ENCODE assay signal across 8 mouse cellular contexts in the genomic region with DNA sequence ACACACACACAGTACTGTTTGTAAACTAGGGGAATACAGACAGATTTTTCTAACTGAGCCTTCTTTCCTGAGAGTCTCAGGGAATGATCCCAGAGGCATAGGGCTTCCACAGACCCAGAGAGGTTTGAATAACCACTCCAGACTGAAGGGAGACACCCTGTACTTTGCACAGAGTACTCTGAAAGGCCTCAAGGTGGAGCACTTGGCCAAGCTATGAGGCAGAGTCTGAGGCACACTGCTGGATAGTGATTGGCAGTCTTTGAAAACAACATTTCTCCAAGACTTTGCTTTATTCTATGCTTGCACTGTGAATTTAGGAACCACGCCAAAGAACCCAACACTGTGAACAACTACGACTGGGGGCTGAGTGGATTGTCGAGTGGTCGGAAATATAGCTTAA.
A peak's percentile ranks its signal among the peaks of the same experiment; 100 is the strongest.
DNase-seq lines count a peak whose midpoint lies in the region; ATAC-seq lines count a peak whose summit lies in the region.

No protein-coding gene starts in this region.

- no peak overlapping the region for H3K9ac ChIP-seq in hindbrain, embryonic 13.5 days
- H3K9ac ChIP-seq in stomach, embryonic 14.5 days (replicated peaks; ENCODE audit: low read depth, low read length), result no peak overlapping the region

- H3K9me3 ChIP-seq in hindbrain, embryonic 13.5 days, result no peaks in the 10 kb centered on the region
- H3K9me3 ChIP-seq in stomach, embryonic 14.5 days (ENCODE audit: control insufficient read depth, low read depth, low read length), result no peaks in the 10 kb centered on the region

- WGBS in hindbrain, embryonic 13.5 days, result 52% methylated on average over 4 of the region's 4 CpGs
- 21% methylated on average over 4 of the region's 4 CpGs for WGBS in stomach, embryonic 14.5 days

- H3K4me3 ChIP-seq in hindbrain, embryonic 13.5 days, result no peak overlapping the region
- H3K4me3 ChIP-seq in stomach, embryonic 14.5 days (ENCODE audit: low read depth, low read length), result no peak overlapping the region

- H3K4me2 ChIP-seq in hindbrain, embryonic 13.5 days, result no peak overlapping the region
- H3K4me2 ChIP-seq in stomach, embryonic 14.5 days (replicated peaks; ENCODE audit: low read depth, low read length), result no peak overlapping the region

- no peaks in the 10 kb centered on the region for H3K27me3 ChIP-seq in hindbrain, embryonic 13.5 days
- no peaks in the 10 kb centered on the region for H3K27me3 ChIP-seq in stomach, embryonic 14.5 days (ENCODE audit: control insufficient read depth, insufficient read depth, low read length)

- no peak overlapping the region for H3K27ac ChIP-seq in hindbrain, embryonic 13.5 days
- H3K27ac ChIP-seq in stomach, embryonic 14.5 days (ENCODE audit: low read length), result no peak overlapping the region

- ATAC-seq in hindbrain, embryonic 13.5 days (ENCODE audit: low FRiP score), result peak; percentile 87
- peak; percentile 75 for ATAC-seq in megakaryocyte-erythroid progenitor cell, adult 5-6 weeks (replicated peaks; ENCODE audit: low FRiP score, low TSS enrichment, poor library complexity, severe bottlenecking)
- ATAC-seq in stomach, embryonic 14.5 days (ENCODE audit: insufficient number of reproducible peaks, insufficient read depth, low FRiP score, low read depth), result peak; percentile 81; the same call in 1 of the 2 replicates

- DNase-seq in urinary bladder, postnatal 14 days (ENCODE audit: low spot score), result peak; percentile 33
- no peak for DNase-seq in urinary bladder, adult 18-20 months (ENCODE audit: low spot score in 2 of 2)
- peak; percentile 39 for DNase-seq in embryo, embryonic 9.5 days (ENCODE audit: extremely low spot score)
- peak; percentile 37 to 54 for DNase-seq in layer of hippocampus, postnatal 14 days (ENCODE audit: low spot score in 2 of 2)
- DNase-seq in spleen, postnatal 14 days (ENCODE audit: low spot score in 2 of 2), result no peak

- no peaks in the 10 kb centered on the region for H3K36me3 ChIP-seq in hindbrain, embryonic 13.5 days
- H3K36me3 ChIP-seq in stomach, embryonic 14.5 days (ENCODE audit: control insufficient read depth, insufficient read depth, low read length), result no peaks in the 10 kb centered on the region

- no peaks in the 10 kb centered on the region for H3K4me1 ChIP-seq in hindbrain, embryonic 13.5 days (replicated peaks)
- no peaks in the 10 kb centered on the region for H3K4me1 ChIP-seq in stomach, embryonic 14.5 days (ENCODE audit: control insufficient read depth, insufficient read depth, low read length)

Comparison
In these comparisons a context has a peak if more than half of its experiments do, and no peak if none do; other contexts are left out.
1. DNase-seq: peak in urinary bladder, postnatal 14 days (single experiment), embryo, embryonic 9.5 days (single experiment) and layer of hippocampus, postnatal 14 days (2 of 2); none in urinary bladder, adult 18-20 months (0 of 2) and spleen, postnatal 14 days (0 of 2).
2. Peak in every context shown above with its lines, with median percentiles within 50 percentile points of each other: ATAC-seq.